ENCODE assay signal across 23 mouse cellular contexts in the genomic region with DNA sequence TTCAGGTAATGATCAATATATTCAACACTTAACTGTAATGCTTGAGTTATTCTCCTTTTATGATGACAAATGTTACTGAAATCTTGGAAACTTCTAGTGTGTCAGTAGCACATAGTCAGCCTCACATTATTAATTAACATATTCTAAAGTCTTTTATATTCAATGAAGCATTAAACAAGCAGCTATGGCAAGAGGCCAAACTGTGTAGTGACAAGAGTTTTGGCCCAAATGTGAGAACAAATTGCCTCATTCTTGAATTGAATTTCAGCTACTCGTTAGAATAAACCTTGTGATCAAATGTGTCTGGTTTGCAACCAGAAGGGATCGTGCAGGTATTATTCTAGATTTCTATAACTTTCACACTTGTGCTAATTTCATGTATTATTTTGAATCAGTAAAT.
A peak's percentile ranks its signal among the peaks of the same experiment; 100 is the strongest.
DNase-seq lines count a peak whose midpoint lies in the region; ATAC-seq and TF ChIP-seq lines count a peak whose summit lies in the region.
"Had no signal": no experiment of that assay in that cellular context is flagged by ENCODE, and none has a peak within 500 bp of the region (broad histone marks: within the 10 kb centered on the region; RNA-seq: fewer than 3 reads in every experiment).

No protein-coding gene starts in this region.

- no peaks in the 10 kb centered on the region for H3K27me3 ChIP-seq in forebrain, embryonic 16.5 days (replicated peaks; ENCODE audit: control insufficient read depth, insufficient read depth, low read length)
- H3K27me3 ChIP-seq in forebrain, embryonic 10.5 days (ENCODE audit: poor library complexity, severe bottlenecking) = no peaks in the 10 kb centered on the region
- no peaks in the 10 kb centered on the region for H3K27me3 ChIP-seq in midbrain, postnatal 0 days (ENCODE audit: insufficient read depth, low read length)
- H3K27me3 ChIP-seq in midbrain, embryonic 15.5 days (replicated peaks) = no peaks in the 10 kb centered on the region
- H3K27me3 ChIP-seq: heart, embryonic 13.5 days; hindbrain, embryonic 12.5 days; hindbrain, embryonic 15.5 days; intestine, embryonic 15.5 days had no signal

- TF ChIP-seq POLR2A in brain, embryonic 14.5 days (IDR thresholded peaks at IDR 0.05; ENCODE audit: borderline replicate concordance, extremely low read depth, insufficient read depth, insufficient read length, poor library complexity, severe bottlenecking) = no peak

- DNase-seq in forebrain, embryonic 10.5 days (ENCODE audit: extremely low spot score, low spot score) = no peak
- peak; percentile 10 for DNase-seq in midbrain, postnatal 0 days (ENCODE audit: low spot score)
- DNase-seq in brain, embryonic 14.5 days (ENCODE audit: low read depth) = peak; percentile 83
- DNase-seq in heart, adult 11 months = no peak
- DNase-seq: adrenal gland, adult 8-10 months; adrenal gland, postnatal 25 days; cerebellum, adult 18-20 months; cerebellum, adult 9-10 months; cerebellum, postnatal 14 days; gastrocnemius, postnatal 25 days; heart, adult 2 months; heart, postnatal 14 days; heart, postnatal 4 days; kidney, adult 18-20 months had no signal

- H3K9me3 ChIP-seq in forebrain, embryonic 16.5 days (ENCODE audit: control insufficient read depth, low read length) = no peaks in the 10 kb centered on the region
- no peaks in the 10 kb centered on the region for H3K9me3 ChIP-seq in forebrain, embryonic 10.5 days
- H3K9me3 ChIP-seq in midbrain, postnatal 0 days (ENCODE audit: low read length) = no peaks in the 10 kb centered on the region
- no peaks in the 10 kb centered on the region for H3K9me3 ChIP-seq in midbrain, embryonic 15.5 days
- H3K9me3 ChIP-seq: heart, embryonic 10.5 days; heart, embryonic 13.5 days; hindbrain, embryonic 12.5 days; hindbrain, embryonic 15.5 days; intestine, embryonic 15.5 days had no signal

- no peak overlapping the region for H3K9ac ChIP-seq in forebrain, embryonic 16.5 days (replicated peaks; ENCODE audit: low read depth, low read length)
- H3K9ac ChIP-seq in midbrain, postnatal 0 days (replicated peaks; ENCODE audit: low read length, poor library complexity, severe bottlenecking) = no peak overlapping the region
- H3K9ac ChIP-seq in midbrain, embryonic 15.5 days = no peak overlapping the region
- H3K9ac ChIP-seq: heart, embryonic 13.5 days; hindbrain, embryonic 12.5 days; hindbrain, embryonic 15.5 days; intestine, embryonic 15.5 days had no signal

- H3K36me3 ChIP-seq in forebrain, embryonic 16.5 days (ENCODE audit: control insufficient read depth, insufficient read depth) = no peaks in the 10 kb centered on the region
- no peaks in the 10 kb centered on the region for H3K36me3 ChIP-seq in forebrain, embryonic 10.5 days (replicated peaks)
- H3K36me3 ChIP-seq in midbrain, postnatal 0 days (ENCODE audit: insufficient read depth, low read length) = no peaks in the 10 kb centered on the region
- H3K36me3 ChIP-seq in midbrain, embryonic 15.5 days (replicated peaks) = no peaks in the 10 kb centered on the region
- H3K36me3 ChIP-seq: heart, embryonic 10.5 days; heart, embryonic 13.5 days; hindbrain, embryonic 12.5 days; hindbrain, embryonic 15.5 days; intestine, embryonic 15.5 days had no signal

- 11% methylated on average over 2 of the region's 2 CpGs for WGBS in forebrain, embryonic 16.5 days
- WGBS in forebrain, embryonic 10.5 days = 88% methylated on average over 2 of the region's 2 CpGs
- 75% methylated on average over 2 of the region's 2 CpGs for WGBS in midbrain, postnatal 0 days
- 92% methylated on average over 2 of the region's 2 CpGs for WGBS in midbrain, embryonic 15.5 days

- no peak for TF ChIP-seq CTCF in midbrain, postnatal 0 days (IDR thresholded peaks at IDR 0.05)
- no peak for TF ChIP-seq CTCF in brain, embryonic 14.5 days (IDR thresholded peaks at IDR 0.05; ENCODE audit: borderline replicate concordance, extremely low read depth, insufficient read depth, insufficient read length)

- no peak overlapping the region for H3K4me3 ChIP-seq in forebrain, embryonic 16.5 days (replicated peaks; ENCODE audit: low read length)
- H3K4me3 ChIP-seq in forebrain, embryonic 10.5 days = no peak overlapping the region
- no peak overlapping the region for H3K4me3 ChIP-seq in midbrain, postnatal 0 days (ENCODE audit: low read depth, low read length)
- H3K4me3 ChIP-seq in midbrain, embryonic 15.5 days = no peak overlapping the region
- H3K4me3 ChIP-seq: heart, adult 2 months; heart, embryonic 10.5 days; heart, embryonic 13.5 days; hindbrain, embryonic 12.5 days; hindbrain, embryonic 15.5 days; intestine, embryonic 15.5 days had no signal

- H3K27ac ChIP-seq in forebrain, embryonic 16.5 days (ENCODE audit: low read length) = no peak overlapping the region
- no peak overlapping the region for H3K27ac ChIP-seq in forebrain, embryonic 10.5 days
- H3K27ac ChIP-seq in midbrain, postnatal 0 days (ENCODE audit: low read depth, low read length) = no peak overlapping the region
- no peak overlapping the region for H3K27ac ChIP-seq in midbrain, embryonic 15.5 days
- H3K27ac ChIP-seq: heart, adult 2 months; heart, embryonic 10.5 days; heart, embryonic 13.5 days; hindbrain, embryonic 12.5 days; hindbrain, embryonic 15.5 days; intestine, embryonic 15.5 days had no signal

- H3K4me2 ChIP-seq in forebrain, embryonic 16.5 days (ENCODE audit: low read length) = no peak overlapping the region
- H3K4me2 ChIP-seq in midbrain, postnatal 0 days (ENCODE audit: low read depth, low read length, poor library complexity, severe bottlenecking) = no peak overlapping the region
- no peak overlapping the region for H3K4me2 ChIP-seq in midbrain, embryonic 15.5 days
- H3K4me2 ChIP-seq: heart, embryonic 13.5 days; hindbrain, embryonic 12.5 days; hindbrain, embryonic 15.5 days; intestine, embryonic 15.5 days had no signal

- peak; percentile 54; the same call in 1 of the 2 replicates for ATAC-seq in forebrain, embryonic 16.5 days
- no peak for ATAC-seq in midbrain, postnatal 0 days (ENCODE audit: low FRiP score)
- no peak for ATAC-seq in midbrain, embryonic 15.5 days (replicated peaks)
- ATAC-seq: activated CD4-positive, CD25-positive, alpha-beta regulatory T cell, adult 4 months; CD4-positive, CD25-positive, alpha-beta regulatory T cell, adult 4 months; intestine, embryonic 15.5 days had no signal

- no peaks in the 10 kb centered on the region for H3K4me1 ChIP-seq in forebrain, embryonic 16.5 days (replicated peaks; ENCODE audit: control insufficient read depth, insufficient read depth, low read length)
- no peaks in the 10 kb centered on the region for H3K4me1 ChIP-seq in forebrain, embryonic 10.5 days
- no peaks in the 10 kb centered on the region for H3K4me1 ChIP-seq in midbrain, postnatal 0 days (ENCODE audit: insufficient read depth, low read length)
- no peaks in the 10 kb centered on the region for H3K4me1 ChIP-seq in midbrain, embryonic 15.5 days
- H3K4me1 ChIP-seq: heart, embryonic 10.5 days; heart, embryonic 13.5 days; hindbrain, embryonic 12.5 days; hindbrain, embryonic 15.5 days; intestine, embryonic 15.5 days had no signal

Comparison
In these comparisons a context has a peak if more than half of its experiments do, and no peak if none do; other contexts are left out.
1. DNase-seq: peak in midbrain, postnatal 0 days (single experiment) and brain, embryonic 14.5 days (single experiment); none in forebrain, embryonic 10.5 days (single experiment) and heart, adult 11 months (single experiment).